8 mouse cellular contexts compared by ENCODE assay signal in genomic region chr17:45735382-45736310, GRCm38 (mm10). TPM values are rescaled to one million over a fixed set of nuclear protein-coding genes. Genes with fewer than 3 reads are reported as not detected.
DNase-seq lines count a peak whose midpoint lies in the region; ATAC-seq and TF ChIP-seq lines count a peak whose summit lies in the region.

No protein-coding gene starts in this region.

- peaks cover 13% of the 10 kb centered on the region for H3K27me3 ChIP-seq in embryonic facial prominence, embryonic 15.5 days
- H3K27me3 ChIP-seq in heart, embryonic 10.5 days (ENCODE audit: insufficient read depth, poor library complexity, severe bottlenecking): peaks cover 30% of the 10 kb centered on the region; the same call in 1 of the 2 replicates
- H3K27me3 ChIP-seq in kidney, embryonic 16.5 days (ENCODE audit: insufficient read depth, low read length): peaks cover 9% of the 10 kb centered on the region
- peaks cover 54% of the 10 kb centered on the region for H3K27me3 ChIP-seq in liver, embryonic 15.5 days
- H3K27me3 ChIP-seq in neural tube, embryonic 11.5 days (ENCODE audit: control insufficient read depth, insufficient read depth, low read length): peaks cover 3% of the 10 kb centered on the region; the same call in 1 of the 2 replicates
- H3K27me3 ChIP-seq in stomach, embryonic 16.5 days (ENCODE audit: control insufficient read depth, insufficient read depth, low read length): no peaks in the 10 kb centered on the region

- 5% methylated on average over 10 of the region's 10 CpGs for WGBS in embryonic facial prominence, embryonic 15.5 days
- WGBS in heart, embryonic 10.5 days: 8% methylated on average over 10 of the region's 10 CpGs
- 9% methylated on average over 10 of the region's 10 CpGs for WGBS in kidney, embryonic 16.5 days
- WGBS in liver, embryonic 15.5 days (ENCODE audit: insufficient replicate concordance): 13% methylated on average over 10 of the region's 10 CpGs
- 6% methylated on average over 10 of the region's 10 CpGs for WGBS in neural tube, embryonic 11.5 days
- 7% methylated on average over 10 of the region's 10 CpGs for WGBS in stomach, embryonic 16.5 days

- peaks cover 28% of the 10 kb centered on the region for H3K4me1 ChIP-seq in bone marrow macrophage, adult 2 months (ENCODE audit: control insufficient read depth, insufficient read depth, low read length)
- H3K4me1 ChIP-seq in embryonic facial prominence, embryonic 15.5 days: peaks cover 49% of the 10 kb centered on the region
- H3K4me1 ChIP-seq in heart, embryonic 10.5 days: peaks cover 49% of the 10 kb centered on the region
- H3K4me1 ChIP-seq in kidney, embryonic 16.5 days (ENCODE audit: insufficient read depth, low read length): peaks cover 45% of the 10 kb centered on the region
- peaks cover 48% of the 10 kb centered on the region for H3K4me1 ChIP-seq in liver, embryonic 15.5 days (replicated peaks)
- peaks cover 27% of the 10 kb centered on the region for H3K4me1 ChIP-seq in neural tube, embryonic 11.5 days (ENCODE audit: control insufficient read depth, insufficient read depth, low read length)
- H3K4me1 ChIP-seq in stomach, embryonic 16.5 days (ENCODE audit: control insufficient read depth, insufficient read depth, low read length): peaks cover 37% of the 10 kb centered on the region

- no peaks in the 10 kb centered on the region for H3K9me3 ChIP-seq in embryonic facial prominence, embryonic 15.5 days (replicated peaks)
- H3K9me3 ChIP-seq in heart, embryonic 10.5 days: no peaks in the 10 kb centered on the region
- H3K9me3 ChIP-seq in kidney, embryonic 16.5 days (ENCODE audit: low read length): no peaks in the 10 kb centered on the region
- no peaks in the 10 kb centered on the region for H3K9me3 ChIP-seq in liver, embryonic 15.5 days (replicated peaks)
- H3K9me3 ChIP-seq in neural tube, embryonic 11.5 days (ENCODE audit: control insufficient read depth, low read length): no peaks in the 10 kb centered on the region
- no peaks in the 10 kb centered on the region for H3K9me3 ChIP-seq in stomach, embryonic 16.5 days (replicated peaks; ENCODE audit: control insufficient read depth, low read length)

- H3K27ac ChIP-seq in bone marrow macrophage, adult 2 months (ENCODE audit: insufficient read depth, low read depth, low read length): peak overlapping the region; percentile 56
- H3K27ac ChIP-seq in embryonic facial prominence, embryonic 15.5 days (replicated peaks): peak overlapping the region; percentile 90
- H3K27ac ChIP-seq in heart, embryonic 10.5 days: peak overlapping the region; percentile 94
- H3K27ac ChIP-seq in kidney, embryonic 16.5 days (ENCODE audit: low read length): peak overlapping the region; percentile 97
- H3K27ac ChIP-seq in liver, embryonic 15.5 days (replicated peaks): peak overlapping the region; percentile 83
- H3K27ac ChIP-seq in neural tube, embryonic 11.5 days (ENCODE audit: low read depth, low read length): peak overlapping the region; percentile 62
- H3K27ac ChIP-seq in stomach, embryonic 16.5 days (ENCODE audit: low read length): peak overlapping the region; percentile 98

- H3K36me3 ChIP-seq in embryonic facial prominence, embryonic 15.5 days: no peaks in the 10 kb centered on the region
- H3K36me3 ChIP-seq in heart, embryonic 10.5 days: no peaks in the 10 kb centered on the region
- no peaks in the 10 kb centered on the region for H3K36me3 ChIP-seq in kidney, embryonic 16.5 days (ENCODE audit: insufficient read depth, low read length)
- H3K36me3 ChIP-seq in liver, embryonic 15.5 days (replicated peaks): no peaks in the 10 kb centered on the region
- H3K36me3 ChIP-seq in neural tube, embryonic 11.5 days (ENCODE audit: control insufficient read depth, insufficient read depth, low read length): no peaks in the 10 kb centered on the region
- H3K36me3 ChIP-seq in stomach, embryonic 16.5 days (ENCODE audit: control insufficient read depth, insufficient read depth, low read length): no peaks in the 10 kb centered on the region

- TF ChIP-seq POLR2A in bone marrow macrophage, adult 2 months (IDR thresholded peaks at IDR 0.05; ENCODE audit: borderline replicate concordance, low read depth, low read length): no peak

- peak overlapping the region; percentile 60 for H3K4me3 ChIP-seq in bone marrow macrophage, adult 2 months (ENCODE audit: insufficient read depth, low read length)
- H3K4me3 ChIP-seq in embryonic facial prominence, embryonic 15.5 days (replicated peaks): peak overlapping the region; percentile 51
- H3K4me3 ChIP-seq in heart, embryonic 10.5 days: peak overlapping the region; percentile 56
- H3K4me3 ChIP-seq in kidney, embryonic 16.5 days (ENCODE audit: low read length): peak overlapping the region; percentile 55
- peak overlapping the region; percentile 67 for H3K4me3 ChIP-seq in liver, embryonic 15.5 days (replicated peaks)
- peak overlapping the region; percentile 40 for H3K4me3 ChIP-seq in neural tube, embryonic 11.5 days (ENCODE audit: low read depth, low read length)
- H3K4me3 ChIP-seq in stomach, embryonic 16.5 days (replicated peaks; ENCODE audit: low read length): peak overlapping the region; percentile 52

- H3K4me2 ChIP-seq in embryonic facial prominence, embryonic 15.5 days (replicated peaks): peak overlapping the region; percentile 66
- peak overlapping the region; percentile 64 for H3K4me2 ChIP-seq in kidney, embryonic 16.5 days (replicated peaks; ENCODE audit: low read depth, low read length)
- peak overlapping the region; percentile 97 for H3K4me2 ChIP-seq in liver, embryonic 15.5 days
- H3K4me2 ChIP-seq in neural tube, embryonic 11.5 days (ENCODE audit: low read depth): peak overlapping the region; percentile 69
- peak overlapping the region; percentile 83 for H3K4me2 ChIP-seq in stomach, embryonic 16.5 days (ENCODE audit: low read depth, low read length)

- TF ChIP-seq CTCF in bone marrow macrophage, adult 2 months (IDR thresholded peaks at IDR 0.05; ENCODE audit: low read depth, low read length): peak; percentile 85

- H3K9ac ChIP-seq in embryonic facial prominence, embryonic 15.5 days: peak overlapping the region; percentile 47
- peak overlapping the region; percentile 71 for H3K9ac ChIP-seq in kidney, embryonic 16.5 days (replicated peaks; ENCODE audit: low read length)
- peak overlapping the region; percentile 73 for H3K9ac ChIP-seq in liver, embryonic 15.5 days
- H3K9ac ChIP-seq in neural tube, embryonic 11.5 days (ENCODE audit: low read length): peak overlapping the region; percentile 66
- H3K9ac ChIP-seq in stomach, embryonic 16.5 days (ENCODE audit: low read length): peak overlapping the region; percentile 84

- no peak for ATAC-seq in embryonic facial prominence, embryonic 15.5 days (ENCODE audit: insufficient number of reproducible peaks, low FRiP score, low TSS enrichment, low read depth)
- peak; percentile 46 for ATAC-seq in kidney, embryonic 16.5 days (ENCODE audit: low FRiP score, low TSS enrichment)
- peak; percentile 47 for ATAC-seq in liver, embryonic 15.5 days (ENCODE audit: insufficient read depth)
- ATAC-seq in neural tube, embryonic 11.5 days (ENCODE audit: insufficient read depth, low FRiP score, low TSS enrichment): 0 out of 2 replicates have a peak, but pooled peaks have one; percentile 4
- peak; percentile 64; the same call in 1 of the 2 replicates for ATAC-seq in stomach, embryonic 16.5 days (ENCODE audit: insufficient read depth, low FRiP score)

- peak; percentile 61 for DNase-seq in CD4-positive helper T cell, adult 2 months (ENCODE audit: low read depth, low spot score)
- DNase-seq in heart, embryonic 10.5 days (ENCODE audit: low spot score): peak; percentile 93
- DNase-seq in neural tube, embryonic 11.5 days (ENCODE audit: low spot score): peak; percentile 90

RNA-seq across cellular contexts. Expression of gene 1600014C23Rik, which starts 2.0 kb away (rescaled TPM):
- not detected in 2 replicates for polyA plus RNA-seq in bone marrow macrophage, adult 2 months (2012; ENCODE audit: insufficient read depth, insufficient read length, missing spikeins)
- polyA plus RNA-seq in embryonic facial prominence, embryonic 15.5 days (2015; fragmentation: Nextera tagmentation; extraction: Ambion mirVana): 0.49 TPM in 1 of 2 replicates, not detected in the other
- polyA plus RNA-seq in heart, embryonic 10.5 days (2016; fragmentation: Nextera tagmentation; extraction: Ambion mirVana): 0.62 TPM in 1 of 2 replicates, not detected in the other
- not detected in 2 replicates for polyA plus RNA-seq in kidney, embryonic 16.5 days (2015; fragmentation: Nextera tagmentation; extraction: Ambion mirVana)
- polyA plus RNA-seq in liver, embryonic 15.5 days (2015; fragmentation: Nextera tagmentation; extraction: Ambion mirVana): 0.25 TPM in 1 of 2 replicates, not detected in the other
- not detected in 2 replicates for polyA plus RNA-seq in neural tube, embryonic 11.5 days (2014; fragmentation: Nextera tagmentation; extraction: Ambion mirVana)
- polyA plus RNA-seq in stomach, embryonic 16.5 days (2015; fragmentation: Nextera tagmentation; extraction: Ambion mirVana): not detected in 2 replicates

RNA-seq across cellular contexts. Expression of gene Tmem63b, which starts 48.9 kb away (rescaled TPM):
- polyA plus RNA-seq in bone marrow macrophage, adult 2 months (2012; ENCODE audit: insufficient read depth, insufficient read length, missing spikeins): 20.0 and 21.2 TPM in 2 replicates
- polyA plus RNA-seq in embryonic facial prominence, embryonic 15.5 days (2015; fragmentation: Nextera tagmentation; extraction: Ambion mirVana): 45.8 and 52.4 TPM in 2 replicates
- polyA plus RNA-seq in heart, embryonic 10.5 days (2016; fragmentation: Nextera tagmentation; extraction: Ambion mirVana): 42.2 and 43.5 TPM in 2 replicates
- 35.6 and 41.5 TPM in 2 replicates for polyA plus RNA-seq in kidney, embryonic 16.5 days (2015; fragmentation: Nextera tagmentation; extraction: Ambion mirVana)
- polyA plus RNA-seq in liver, embryonic 15.5 days (2015; fragmentation: Nextera tagmentation; extraction: Ambion mirVana): 8.6 and 9.6 TPM in 2 replicates
- 48.7 and 55.2 TPM in 2 replicates for polyA plus RNA-seq in neural tube, embryonic 11.5 days (2014; fragmentation: Nextera tagmentation; extraction: Ambion mirVana)
- 33.6 and 34.4 TPM in 2 replicates for polyA plus RNA-seq in stomach, embryonic 16.5 days (2015; fragmentation: Nextera tagmentation; extraction: Ambion mirVana)

RNA-seq across cellular contexts. Expression of gene Mrpl14, which starts 49.5 kb away (rescaled TPM):
- polyA plus RNA-seq in bone marrow macrophage, adult 2 months (2012; ENCODE audit: insufficient read depth, insufficient read length, missing spikeins): 73.3 and 73.4 TPM in 2 replicates
- polyA plus RNA-seq in embryonic facial prominence, embryonic 15.5 days (2015; fragmentation: Nextera tagmentation; extraction: Ambion mirVana): 157 and 165 TPM in 2 replicates
- 148 and 163 TPM in 2 replicates for polyA plus RNA-seq in heart, embryonic 10.5 days (2016; fragmentation: Nextera tagmentation; extraction: Ambion mirVana)
- polyA plus RNA-seq in kidney, embryonic 16.5 days (2015; fragmentation: Nextera tagmentation; extraction: Ambion mirVana): 140 and 162 TPM in 2 replicates
- 111 and 115 TPM in 2 replicates for polyA plus RNA-seq in liver, embryonic 15.5 days (2015; fragmentation: Nextera tagmentation; extraction: Ambion mirVana)
- 102 and 108 TPM in 2 replicates for polyA plus RNA-seq in neural tube, embryonic 11.5 days (2014; fragmentation: Nextera tagmentation; extraction: Ambion mirVana)
- 142 and 152 TPM in 2 replicates for polyA plus RNA-seq in stomach, embryonic 16.5 days (2015; fragmentation: Nextera tagmentation; extraction: Ambion mirVana)
